Mouse (Mus musculus) embryonic facial prominence, embryonic 14.5 days (tissue): Measurements from ENCODE around the gene Lsamp. TPM values are rescaled to one million over a fixed set of nuclear protein-coding genes. Genes with fewer than 3 reads are reported as not detected.

Source experiments
- ATAC-seq: fragments of 200-750 bp; cut with Nextera tagmentation; 2 replicates; pipeline ENCODE4 v1.8.0; 2017; ENCODE audit warnings: low read depth, moderate number of reproducible peaks, moderate TSS enrichment
- DNase-seq: peaks from one replicate; pipeline ENCODE4 v3.0.0-alpha.2; 2015; ENCODE audit warnings: low spot score
- H3K27ac ChIP-seq: fragments of 300-500 bp; sonication (generic); replicated peaks from 2 replicates; pipeline ENCODE4 v1.5.1; 2014; ENCODE audit warnings: low read depth, mild to moderate bottlenecking, low read length, moderate library complexity
- H3K27me3 ChIP-seq: fragments of 300-500 bp; sonication (generic); replicated peaks from 2 replicates; pipeline ENCODE4 v1.6.1; 2014; ENCODE audit warnings: low read length; ENCODE audit not compliant: control insufficient read depth, insufficient read depth
- H3K36me3 ChIP-seq: fragments of 300-500 bp; sonication (generic); 2 replicates; pipeline ENCODE4 v1.6.1; 2014; ENCODE audit warnings: low read length, mixed read lengths; ENCODE audit not compliant: control insufficient read depth, insufficient read depth
- H3K4me1 ChIP-seq: fragments of 300-500 bp; sonication (generic); 2 replicates; pipeline ENCODE4 v1.6.1; 2014; ENCODE audit warnings: antibody characterized with exemption, low read length; ENCODE audit not compliant: control insufficient read depth, insufficient read depth
- H3K4me2 ChIP-seq: fragments of 300-500 bp; sonication (generic); 2 replicates; pipeline ENCODE4 v1.6.1; 2014; ENCODE audit warnings: low read depth, mild to moderate bottlenecking, low read length, moderate library complexity, mixed read lengths
- H3K4me3 ChIP-seq: fragments of 300-500 bp; sonication (generic); 2 replicates; pipeline ENCODE4 v1.5.1; 2014; ENCODE audit warnings: low read depth, mild to moderate bottlenecking, low read length
- H3K9ac ChIP-seq: fragments of 300-500 bp; sonication (generic); 2 replicates; pipeline ENCODE4 v1.6.1; 2014; ENCODE audit warnings: low read depth, mild to moderate bottlenecking, low read length, moderate library complexity, mixed read lengths
- H3K9me3 ChIP-seq: fragments of 300-500 bp; sonication (generic); 2 replicates; pipeline ENCODE4 v1.6.1; 2016; ENCODE audit warnings: low read length; ENCODE audit not compliant: control insufficient read depth
- WGBS: fragments of 180-500 bp; shearing (Covaris S2); extraction: QIAGEN DNeasy Blood & Tissue Kit; methylation state at CpG from one replicate; pipeline ENCODE4 v1.1.7; 2014; 5-methylcytosine and 5-hydroxymethylcytosine counted together
- polyA plus RNA-seq: library from polyadenylated mRNA; unstranded; fragments of >200 nt; fragmentation: Nextera tagmentation; extraction: Ambion mirVana; gene quantifications from 2 replicates; pipeline ENCODE4 v1.2.1, GENCODE M21; 2014

Lsamp gene
- polyA plus RNA-seq, 1 experiment from 2014 or later, result 8.9 TPM

- H3K9me3 ChIP-seq, result no peaks in the 10 kb centered on the region
- DNase-seq (no peak), ATAC-seq (no peak)
- H3K27ac ChIP-seq, result no peak overlapping the region
- WGBS, result 77% methylated on average over 3 of the region's 3 CpGs
- no peak overlapping the region for H3K9ac ChIP-seq
- no peaks in the 10 kb centered on the region for H3K36me3 ChIP-seq
- H3K27me3 ChIP-seq, result no peaks in the 10 kb centered on the region
- no peak overlapping the region for H3K4me2 ChIP-seq
- no peak overlapping the region for H3K4me3 ChIP-seq
- no peaks in the 10 kb centered on the region for H3K4me1 ChIP-seq
These were observed 1118.6 kb downstream of the Lsamp start for GRCm38 (mm10) chr16:41102805-41103204.

DNA sequence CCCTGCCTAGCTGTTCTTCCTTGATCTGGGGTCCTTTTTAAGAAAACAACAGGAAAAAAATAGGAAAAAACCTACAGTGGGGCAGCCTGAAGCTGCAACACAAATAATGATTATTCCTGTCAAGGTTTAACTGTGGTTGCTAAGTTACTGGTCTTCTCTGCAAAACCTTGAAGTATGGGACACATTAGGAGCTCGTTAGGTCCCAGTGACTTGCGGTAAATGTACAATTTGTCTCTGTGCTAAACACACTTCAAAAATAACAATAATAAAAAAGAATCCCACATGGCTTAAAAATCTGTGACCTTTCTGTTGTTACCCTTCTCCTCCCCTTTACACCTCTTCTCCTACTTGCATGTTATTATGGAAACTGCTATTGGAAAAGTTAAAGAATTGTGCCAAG, 1140.2 kb downstream of the Lsamp start:
- no peak overlapping the region for H3K9ac ChIP-seq
- WGBS, result 45% methylated on average over 2 of the region's 2 CpGs

GRCm38 (mm10) chr16:41125051-41125450, 1140.9 kb downstream of the Lsamp start:
- Histone ChIP-seq H3K4me2 (no peak overlapping the region), H3K4me1 (no peaks in the 10 kb centered on the region), H3K9ac (no peak overlapping the region), H3K4me3 (no peak overlapping the region), H3K36me3 (no peaks in the 10 kb centered on the region), H3K27ac (no peak overlapping the region), H3K27me3 (no peaks in the 10 kb centered on the region), H3K9me3 (no peaks in the 10 kb centered on the region)
- WGBS, result 85% methylated on average over 2 of the region's 2 CpGs
- DNase-seq (no peak), ATAC-seq (no peak)

More for the DNA sequence above, 1140.2 kb downstream of the Lsamp start:
- Histone ChIP-seq H3K4me3 (no peak overlapping the region), H3K4me1 (no peaks in the 10 kb centered on the region), H3K4me2 (no peak overlapping the region), H3K27ac (no peak overlapping the region), H3K36me3 (no peaks in the 10 kb centered on the region), H3K27me3 (no peaks in the 10 kb centered on the region), H3K9me3 (no peaks in the 10 kb centered on the region)
- no peak for DNase-seq
- no peak for ATAC-seq

GRCm38 (mm10) chr16:41131053-41131452, 1146.9 kb downstream of the Lsamp start:
- Histone ChIP-seq H3K4me3 (no peak overlapping the region), H3K9ac (no peak overlapping the region), H3K9me3 (no peaks in the 10 kb centered on the region), H3K27ac (no peak overlapping the region), H3K4me2 (no peak overlapping the region), H3K27me3 (no peaks in the 10 kb centered on the region), H3K36me3 (no peaks in the 10 kb centered on the region), H3K4me1 (no peaks in the 10 kb centered on the region)
- peak; percentile 40 for DNase-seq
- 50% methylated on average over 4 of the region's 4 CpGs for WGBS
- ATAC-seq, result no peak

GRCm38 (mm10) chr16:41172839-41173238, 1188.7 kb downstream of the Lsamp start:
- no peaks in the 10 kb centered on the region for H3K36me3 ChIP-seq
- DNase-seq (no peak), ATAC-seq (no peak)
- H3K4me1 ChIP-seq, result no peaks in the 10 kb centered on the region
- WGBS, result 73% methylated on average over 1 of the region's 1 CpGs
- H3K9me3 ChIP-seq, result no peaks in the 10 kb centered on the region
- no peak overlapping the region for H3K4me2 ChIP-seq
- H3K4me3 ChIP-seq, result no peak overlapping the region
- no peak overlapping the region for H3K27ac ChIP-seq
- H3K9ac ChIP-seq, result no peak overlapping the region
- H3K27me3 ChIP-seq, result no peaks in the 10 kb centered on the region

- WGBS, result 53% methylated on average over 3 of the region's 3 CpGs
- H3K27ac ChIP-seq, result no peak overlapping the region
- H3K9me3 ChIP-seq, result no peaks in the 10 kb centered on the region
- no peaks in the 10 kb centered on the region for H3K36me3 ChIP-seq
- no peaks in the 10 kb centered on the region for H3K4me1 ChIP-seq
- no peak overlapping the region for H3K4me2 ChIP-seq
- no peak overlapping the region for H3K9ac ChIP-seq
- DNase-seq (peak; percentile 40), ATAC-seq (peak; percentile 26; the same call in 1 of the 2 replicates)
- no peaks in the 10 kb centered on the region for H3K27me3 ChIP-seq
- H3K4me3 ChIP-seq, result no peak overlapping the region
These were observed 1195.4 kb downstream of the Lsamp start for GRCm38 (mm10) chr16:41179557-41179956.

DNA sequence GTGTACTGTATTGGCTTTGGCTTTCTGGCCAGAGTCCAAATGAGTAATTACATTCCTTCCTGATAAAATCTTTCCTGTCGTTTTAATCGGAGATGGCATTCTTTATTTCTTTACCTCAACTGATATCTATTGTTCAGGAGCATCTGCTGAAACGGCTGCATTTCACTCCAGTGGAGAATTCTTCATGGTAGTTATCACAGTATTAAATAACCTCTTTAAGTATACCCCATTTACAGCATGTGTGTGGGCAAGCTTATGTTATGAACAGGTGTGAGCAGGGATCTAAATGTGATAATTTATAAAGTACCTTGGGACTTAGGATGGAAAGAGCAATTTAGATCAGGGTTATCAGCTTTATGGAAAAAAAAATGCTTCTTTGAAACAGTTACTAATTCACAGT, 1196.7 kb downstream of the Lsamp start:
- Histone ChIP-seq H3K4me1 (no peaks in the 10 kb centered on the region), H3K36me3 (no peaks in the 10 kb centered on the region), H3K9ac (no peak overlapping the region), H3K27me3 (no peaks in the 10 kb centered on the region), H3K27ac (no peak overlapping the region), H3K9me3 (no peaks in the 10 kb centered on the region), H3K4me2 (no peak overlapping the region), H3K4me3 (no peak overlapping the region)
- ATAC-seq (peak; percentile 82; the same call in 1 of the 2 replicates), DNase-seq (peak; percentile 41)
- 45% methylated on average over 3 of the region's 3 CpGs for WGBS

GRCm38 (mm10) chr16:41210055-41210454, 1225.9 kb downstream of the Lsamp start:
- no peaks in the 10 kb centered on the region for H3K4me1 ChIP-seq
- no peak for ATAC-seq
- no peaks in the 10 kb centered on the region for H3K36me3 ChIP-seq
- WGBS, result 94% methylated on average over 5 of the region's 5 CpGs
- no peak for DNase-seq
- H3K4me2 ChIP-seq, result no peak overlapping the region
- no peaks in the 10 kb centered on the region for H3K9me3 ChIP-seq
- no peak overlapping the region for H3K9ac ChIP-seq
- H3K4me3 ChIP-seq, result no peak overlapping the region
- H3K27me3 ChIP-seq, result no peaks in the 10 kb centered on the region
- H3K27ac ChIP-seq, result no peak overlapping the region

DNA sequence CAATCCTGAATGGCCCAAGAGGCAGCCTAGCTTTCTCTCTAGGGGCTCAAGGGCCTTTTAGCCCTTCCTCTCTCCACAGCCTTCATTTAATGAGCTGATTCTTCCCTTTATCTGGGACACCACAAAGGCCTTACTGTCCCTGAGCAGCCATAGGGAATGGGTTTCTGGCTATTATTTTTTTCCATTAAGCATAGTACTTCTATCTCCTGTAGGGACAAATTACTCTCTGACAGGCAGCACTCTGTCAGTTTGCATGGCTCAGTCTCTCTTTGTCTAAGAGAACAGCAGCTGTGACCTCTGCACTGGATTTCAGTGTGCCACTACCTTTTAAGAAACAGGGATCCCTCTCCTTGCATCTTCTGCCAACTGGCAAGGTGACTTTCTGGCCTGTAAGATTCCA, 1251.7 kb downstream of the Lsamp start:
- Histone ChIP-seq H3K4me1 (no peaks in the 10 kb centered on the region), H3K4me3 (no peak overlapping the region), H3K4me2 (no peak overlapping the region), H3K9me3 (no peaks in the 10 kb centered on the region), H3K27ac (no peak overlapping the region), H3K9ac (no peak overlapping the region), H3K27me3 (no peaks in the 10 kb centered on the region), H3K36me3 (no peaks in the 10 kb centered on the region)
- DNase-seq (no peak), ATAC-seq (no peak)
